Comparison of ENCODE assay signal across 11 mouse cellular contexts in genomic region chr19:29978847-29979246, GRCm38 (mm10). TPM values are rescaled to one million over a fixed set of nuclear protein-coding genes. Genes with fewer than 3 reads are reported as not detected.
A peak's percentile ranks its signal among the peaks of the same experiment; 100 is the strongest.
DNase-seq lines count a peak whose midpoint lies in the region; ATAC-seq and TF ChIP-seq lines count a peak whose summit lies in the region.
"Had no signal": no experiment of that assay in that cellular context is flagged by ENCODE, and none has a peak within 500 bp of the region (broad histone marks: within the 10 kb centered on the region; RNA-seq: fewer than 3 reads in every experiment).

No protein-coding gene starts in this region.

- no peaks in the 10 kb centered on the region for H3K9me3 ChIP-seq in intestine, postnatal 0 days (ENCODE audit: control insufficient read depth)
- H3K9me3 ChIP-seq in intestine, embryonic 15.5 days: no peaks in the 10 kb centered on the region
- H3K9me3 ChIP-seq: neural tube, embryonic 13.5 days had no signal

- ATAC-seq in intestine, postnatal 0 days: no peak
- no peak for ATAC-seq in intestine, embryonic 15.5 days
- ATAC-seq in megakaryocyte, adult 5-6 weeks (ENCODE audit: poor library complexity, severe bottlenecking): peak; percentile 30; the same call in 1 of the 2 replicates

- no peaks in the 10 kb centered on the region for H3K36me3 ChIP-seq in intestine, postnatal 0 days (ENCODE audit: control insufficient read depth, insufficient read depth)
- H3K36me3 ChIP-seq in intestine, embryonic 15.5 days: no peaks in the 10 kb centered on the region
- H3K36me3 ChIP-seq: neural tube, embryonic 13.5 days had no signal

- no peaks in the 10 kb centered on the region for H3K4me1 ChIP-seq in intestine, postnatal 0 days (replicated peaks; ENCODE audit: control insufficient read depth, insufficient read depth, low read length)
- H3K4me1 ChIP-seq in intestine, embryonic 15.5 days (replicated peaks): no peaks in the 10 kb centered on the region
- H3K4me1 ChIP-seq: neural tube, embryonic 13.5 days had no signal

- no peak overlapping the region for H3K4me3 ChIP-seq in intestine, postnatal 0 days (ENCODE audit: low read depth, low read length)
- H3K4me3 ChIP-seq in intestine, embryonic 15.5 days (replicated peaks): no peak overlapping the region
- H3K4me3 ChIP-seq: neural tube, embryonic 13.5 days had no signal

- H3K4me2 ChIP-seq in intestine, postnatal 0 days (replicated peaks; ENCODE audit: low read depth): no peak overlapping the region
- no peak overlapping the region for H3K4me2 ChIP-seq in intestine, embryonic 15.5 days (replicated peaks)
- H3K4me2 ChIP-seq: neural tube, embryonic 13.5 days had no signal

- H3K9ac ChIP-seq in intestine, postnatal 0 days (ENCODE audit: low read depth, low read length): no peak overlapping the region
- no peak overlapping the region for H3K9ac ChIP-seq in intestine, embryonic 15.5 days
- H3K9ac ChIP-seq: neural tube, embryonic 13.5 days had no signal

- no peaks in the 10 kb centered on the region for H3K27me3 ChIP-seq in intestine, postnatal 0 days (replicated peaks; ENCODE audit: control insufficient read depth, insufficient read depth, low read length)
- no peaks in the 10 kb centered on the region for H3K27me3 ChIP-seq in intestine, embryonic 15.5 days (replicated peaks)
- H3K27me3 ChIP-seq: neural tube, embryonic 13.5 days had no signal

- TF ChIP-seq CTCF in intestine, postnatal 0 days (IDR thresholded peaks at IDR 0.05; ENCODE audit: low read depth): peak; percentile 76

- peak; percentile 11 for DNase-seq in urinary bladder, postnatal 25 days (ENCODE audit: low spot score)
- DNase-seq in urinary bladder, postnatal 10 days (ENCODE audit: low spot score): no peak
- peak; percentile 56 for DNase-seq in embryo, embryonic 11 days
- DNase-seq in testis, postnatal 14 days (ENCODE audit: low spot score): no peak
- DNase-seq in frontal cortex, postnatal 14 days (ENCODE audit: low spot score in 2 of 2): no peak

- 50% methylated on average over 2 of the region's 2 CpGs for WGBS in intestine, postnatal 0 days
- 57% methylated on average over 2 of the region's 2 CpGs for WGBS in intestine, embryonic 15.5 days

- no peak overlapping the region for H3K27ac ChIP-seq in intestine, postnatal 0 days (ENCODE audit: low read depth, low read length)
- no peak overlapping the region for H3K27ac ChIP-seq in intestine, embryonic 15.5 days
- H3K27ac ChIP-seq: neural tube, embryonic 13.5 days had no signal

RNA-seq across cellular contexts. Expression of gene Trpd52l3, which starts 24.7 kb away (rescaled TPM):
- polyA plus RNA-seq in intestine, postnatal 0 days (2015; fragmentation: Nextera tagmentation; extraction: Ambion mirVana): not detected in 2 replicates
- not detected in 2 replicates for polyA plus RNA-seq in intestine, embryonic 15.5 days (2015; fragmentation: Nextera tagmentation; extraction: Ambion mirVana)
- total RNA-seq in megakaryocyte, adult 5-6 weeks (2015): not detected in 2 replicates
- not detected in 2 replicates for total RNA-seq in megakaryocyte, adult 5-6 weeks (2017)
- total RNA-seq: layer of hippocampus, adult 18-20 months had no signal
- polyA plus RNA-seq: cortical plate, adult 2 months; neural tube, embryonic 13.5 days had no signal

RNA-seq across cellular contexts. Expression of gene Uhrf2, which starts 51.5 kb away (rescaled TPM):
- polyA plus RNA-seq in intestine, postnatal 0 days (2015; fragmentation: Nextera tagmentation; extraction: Ambion mirVana): 18.3 and 20.8 TPM in 2 replicates
- 54.5 and 54.9 TPM in 2 replicates for polyA plus RNA-seq in intestine, embryonic 15.5 days (2015; fragmentation: Nextera tagmentation; extraction: Ambion mirVana)
- total RNA-seq in megakaryocyte, adult 5-6 weeks (2015): 77.1 and 85.8 TPM in 2 replicates
- 55.3 and 58.3 TPM in 2 replicates for total RNA-seq in megakaryocyte, adult 5-6 weeks (2017)

RNA-seq across cellular contexts. Expression of gene Il33, which starts 53.9 kb away (rescaled TPM):
- 15.4 and 16.4 TPM in 2 replicates for polyA plus RNA-seq in intestine, postnatal 0 days (2015; fragmentation: Nextera tagmentation; extraction: Ambion mirVana)
- polyA plus RNA-seq in intestine, embryonic 15.5 days (2015; fragmentation: Nextera tagmentation; extraction: Ambion mirVana): 16.1 and 20.9 TPM in 2 replicates
- total RNA-seq in megakaryocyte, adult 5-6 weeks (2015): not detected in 2 replicates
- total RNA-seq in megakaryocyte, adult 5-6 weeks (2017): not detected in 2 replicates

Comparison
In these comparisons a context has a peak if more than half of its experiments do, and no peak if none do; other contexts are left out.
1. DNase-seq: peak in urinary bladder, postnatal 25 days (single experiment) and embryo, embryonic 11 days (single experiment); none in urinary bladder, postnatal 10 days (single experiment), testis, postnatal 14 days (single experiment) and frontal cortex, postnatal 14 days (0 of 2).